Mouse (Mus musculus): ENCODE measurements at regions not wholly inside any gene's neighbourhood (a gene's known extent, or its start where the extent isn't known, plus 50 kb on each side); places are given as distances from the start of the nearest gene placed in this dataset.
A peak's percentile ranks its signal among the peaks of the same experiment; 100 is the strongest.
"Not testable (repeated sequence)": the region's sequence is repeated elsewhere in the genome, so short reads cannot be mapped to it uniquely, and the experiment has no call there.

- peak; percentile 93 for DNase-seq
Measured at GRCm38 (mm10) chr6:5663433-5664175, 61.8 kb upstream of the Dync1i1 start.

GRCm38 (mm10) chr6:5645150-5645732, 80.2 kb upstream of the Dync1i1 start:
- DNase-seq = peak; percentile 77

- no peak for DNase-seq
Measured at GRCm38 (mm10) chr6:5634222-5634621, 91.2 kb upstream of the Dync1i1 start.

- peak; percentile 58 for DNase-seq
Measured at GRCm38 (mm10) chr6:5633036-5633708, 92.3 kb upstream of the Dync1i1 start.

GRCm38 (mm10) chr6:5624085-5624484, 101.4 kb upstream of the Dync1i1 start:
- DNase-seq = no peak

GRCm38 (mm10) chr6:5621582-5621981, 103.9 kb upstream of the Dync1i1 start:
- DNase-seq = no peak

- no peak for DNase-seq
Measured at GRCm38 (mm10) chr6:5594011-5594410, 97.9 kb upstream of the Pdk4 start.

- DNase-seq = peak; percentile 7
Measured at GRCm38 (mm10) chr6:5589635-5590034, 93.5 kb upstream of the Pdk4 start.

GRCm38 (mm10) chr6:5582923-5583525, 86.9 kb upstream of the Pdk4 start:
- no peak for DNase-seq

GRCm38 (mm10) chr6:5576891-5577290, 80.8 kb upstream of the Pdk4 start:
- not testable (repeated sequence) for DNase-seq

- no peak for DNase-seq
Measured at GRCm38 (mm10) chr6:5566582-5566981, 70.5 kb upstream of the Pdk4 start.

- DNase-seq = no peak
Measured at GRCm38 (mm10) chr6:5565049-5565448, 68.9 kb upstream of the Pdk4 start.

- DNase-seq = no peak
Measured at GRCm38 (mm10) chr6:5553703-5554394, 57.7 kb upstream of the Pdk4 start.

GRCm38 (mm10) chr6:5550067-5550466, 54.0 kb upstream of the Pdk4 start:
- no peak for DNase-seq
